ENCODE assay signal across 9 mouse cellular contexts in the genomic region with DNA sequence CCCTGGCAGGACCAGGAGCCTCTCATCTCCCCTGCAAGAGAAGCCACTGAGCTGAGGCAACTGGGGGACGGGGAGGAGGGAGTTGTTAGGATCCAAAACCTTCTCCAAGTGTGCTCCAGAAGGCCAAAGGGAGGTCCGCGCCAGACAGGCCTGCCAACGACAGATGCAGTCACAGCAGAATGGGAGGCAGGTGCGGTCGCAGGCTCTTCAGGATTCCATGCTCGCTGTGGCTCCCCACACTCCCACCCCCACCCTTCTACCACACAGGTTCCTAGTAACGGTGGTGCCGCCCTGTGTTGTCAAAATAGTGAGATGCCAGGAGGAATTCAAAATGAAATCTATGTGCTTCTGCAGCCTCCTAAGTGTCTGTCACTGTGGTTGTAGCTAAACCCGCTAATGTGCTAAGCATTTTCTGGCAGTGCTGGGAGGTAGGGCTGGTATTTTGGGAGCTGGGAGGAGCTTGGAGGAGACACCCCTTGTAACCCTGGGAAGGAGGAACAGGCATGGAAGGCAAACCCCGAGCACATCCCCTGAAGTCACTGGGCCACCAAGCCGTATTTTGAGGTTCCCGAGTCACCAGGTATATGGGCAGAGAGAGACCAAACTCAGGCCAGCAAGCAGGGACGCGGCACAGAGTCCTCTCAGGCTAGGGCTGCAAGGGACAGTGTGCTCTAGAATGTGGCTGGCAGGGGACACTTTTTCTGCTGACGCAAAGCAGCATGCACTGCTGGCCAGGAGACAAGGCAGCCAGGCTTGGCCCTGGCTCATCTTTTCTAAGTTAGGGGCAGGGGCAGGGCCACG.
DNase-seq lines count a peak whose midpoint lies in the region; ATAC-seq and TF ChIP-seq lines count a peak whose summit lies in the region.
"Had no signal": no experiment of that assay in that cellular context is flagged by ENCODE, and none has a peak within 500 bp of the region (broad histone marks: within the 10 kb centered on the region; RNA-seq: fewer than 3 reads in every experiment).

No protein-coding gene starts in this region.

- no peak for DNase-seq in embryonic facial prominence, embryonic 10.5 days (ENCODE audit: low spot score)
- peak; percentile 56 for DNase-seq in brain, embryonic 18.5 days (ENCODE audit: low read depth, low spot score)
- peak; percentile 78 for DNase-seq in gastrocnemius, adult 18-20 months (ENCODE audit: low spot score)
- DNase-seq in right cerebral cortex, adult 2 months (ENCODE audit: low spot score in 2 of 2) = peak; percentile 51 to 60
- DNase-seq in lung, adult 2 months = no peak
- no peak for DNase-seq in liver, postnatal 0 days

- WGBS in embryonic facial prominence, embryonic 13.5 days = 58% methylated on average over 17 of the region's 17 CpGs
- 55% methylated on average over 17 of the region's 17 CpGs for WGBS in embryonic facial prominence, embryonic 10.5 days
- 53% methylated on average over 17 of the region's 17 CpGs for WGBS in hindbrain, embryonic 16.5 days
- 51% methylated on average over 17 of the region's 17 CpGs for WGBS in lung, adult 2 months
- 67% methylated on average over 17 of the region's 17 CpGs for WGBS in liver, postnatal 0 days (ENCODE audit: insufficient replicate concordance)

- TF ChIP-seq EP300 in liver, postnatal 0 days (IDR thresholded peaks at IDR 0.05; ENCODE audit: low read depth) = no peak

- H3K9ac ChIP-seq in embryonic facial prominence, embryonic 13.5 days = no peak overlapping the region
- H3K9ac ChIP-seq in hindbrain, embryonic 16.5 days (ENCODE audit: low read depth, low read length) = 0 out of 2 replicates have a peak overlapping the region, but pooled peaks have one; percentile 25
- H3K9ac ChIP-seq in liver, postnatal 0 days (replicated peaks) = no peak overlapping the region
- H3K9ac ChIP-seq: limb, embryonic 12.5 days had no signal

- H3K27ac ChIP-seq in embryonic facial prominence, embryonic 13.5 days = no peak overlapping the region
- no peak overlapping the region for H3K27ac ChIP-seq in embryonic facial prominence, embryonic 10.5 days (replicated peaks)
- H3K27ac ChIP-seq in hindbrain, embryonic 16.5 days (ENCODE audit: low read depth, low read length) = peak overlapping the region; percentile 26
- no peak overlapping the region for H3K27ac ChIP-seq in liver, postnatal 0 days (ENCODE audit: low read depth)
- H3K27ac ChIP-seq: limb, embryonic 12.5 days had no signal

- H3K4me3 ChIP-seq in embryonic facial prominence, embryonic 13.5 days = no peak overlapping the region
- no peak overlapping the region for H3K4me3 ChIP-seq in embryonic facial prominence, embryonic 10.5 days
- no peak overlapping the region for H3K4me3 ChIP-seq in hindbrain, embryonic 16.5 days (ENCODE audit: low read length)
- no peak overlapping the region for H3K4me3 ChIP-seq in lung, adult 2 months (replicated peaks; ENCODE audit: extremely low read depth, low read depth, low read length)
- H3K4me3 ChIP-seq in liver, postnatal 0 days (ENCODE audit: low read depth, low read length) = no peak overlapping the region
- H3K4me3 ChIP-seq: limb, embryonic 12.5 days had no signal

- H3K9me3 ChIP-seq in embryonic facial prominence, embryonic 13.5 days = peaks cover 4% of the 10 kb centered on the region; the same call in 1 of the 2 replicates
- H3K9me3 ChIP-seq in embryonic facial prominence, embryonic 10.5 days = no peaks in the 10 kb centered on the region
- no peaks in the 10 kb centered on the region for H3K9me3 ChIP-seq in hindbrain, embryonic 16.5 days (ENCODE audit: control insufficient read depth, low read length)
- H3K9me3 ChIP-seq in liver, postnatal 0 days (ENCODE audit: low read length) = no peaks in the 10 kb centered on the region
- H3K9me3 ChIP-seq: limb, embryonic 12.5 days had no signal

- H3K27me3 ChIP-seq in embryonic facial prominence, embryonic 13.5 days = no peaks in the 10 kb centered on the region
- no peaks in the 10 kb centered on the region; the same call in 1 of the 2 replicates for H3K27me3 ChIP-seq in embryonic facial prominence, embryonic 10.5 days (replicated peaks; ENCODE audit: low read depth, poor library complexity, severe bottlenecking)
- H3K27me3 ChIP-seq in hindbrain, embryonic 16.5 days (replicated peaks; ENCODE audit: control insufficient read depth, insufficient read depth, low read length) = no peaks in the 10 kb centered on the region
- H3K27me3 ChIP-seq in liver, postnatal 0 days (ENCODE audit: insufficient read depth, low read length) = no peaks in the 10 kb centered on the region

- TF ChIP-seq POLR2A in lung, adult 2 months (IDR thresholded peaks at IDR 0.05; ENCODE audit: borderline replicate concordance, extremely low read depth, low read depth, low read length) = no peak

- 0 out of 2 replicates have a peak, but pooled peaks have one; percentile 26 for ATAC-seq in embryonic facial prominence, embryonic 13.5 days (ENCODE audit: insufficient number of reproducible peaks, insufficient read depth, low FRiP score, low TSS enrichment, low read depth)
- ATAC-seq in hindbrain, embryonic 16.5 days = peak; percentile 68
- no peak for ATAC-seq in liver, postnatal 0 days

- TF ChIP-seq CTCF in lung, adult 2 months (IDR thresholded peaks at IDR 0.05; ENCODE audit: insufficient read depth, low read length) = no peak
- no peak for TF ChIP-seq CTCF in liver, postnatal 0 days (IDR thresholded peaks at IDR 0.05; ENCODE audit: low read depth)

- peaks cover 11% of the 10 kb centered on the region for H3K4me1 ChIP-seq in embryonic facial prominence, embryonic 13.5 days
- H3K4me1 ChIP-seq in embryonic facial prominence, embryonic 10.5 days = peaks cover 6% of the 10 kb centered on the region; the same call in 1 of the 2 replicates
- peaks cover 10% of the 10 kb centered on the region for H3K4me1 ChIP-seq in hindbrain, embryonic 16.5 days (ENCODE audit: control insufficient read depth, insufficient read depth, low read depth, low read length)
- no peaks in the 10 kb centered on the region for H3K4me1 ChIP-seq in lung, adult 2 months (ENCODE audit: control insufficient read depth, insufficient read depth, low read length)
- H3K4me1 ChIP-seq in liver, postnatal 0 days (ENCODE audit: insufficient read depth) = no peaks in the 10 kb centered on the region

- H3K36me3 ChIP-seq in embryonic facial prominence, embryonic 13.5 days = no peaks in the 10 kb centered on the region
- no peaks in the 10 kb centered on the region for H3K36me3 ChIP-seq in embryonic facial prominence, embryonic 10.5 days (replicated peaks)
- no peaks in the 10 kb centered on the region for H3K36me3 ChIP-seq in hindbrain, embryonic 16.5 days (ENCODE audit: control insufficient read depth, insufficient read depth, low read length)
- no peaks in the 10 kb centered on the region for H3K36me3 ChIP-seq in liver, postnatal 0 days (replicated peaks; ENCODE audit: insufficient read depth, low read length)
- H3K36me3 ChIP-seq: limb, embryonic 12.5 days had no signal

- H3K4me2 ChIP-seq in embryonic facial prominence, embryonic 13.5 days = peak overlapping the region; percentile 7; the same call in 1 of the 2 replicates
- peak overlapping the region; percentile 13; the same call in 1 of the 2 replicates for H3K4me2 ChIP-seq in hindbrain, embryonic 16.5 days (ENCODE audit: low read length)
- H3K4me2 ChIP-seq in liver, postnatal 0 days (ENCODE audit: low read depth, low read length) = no peak overlapping the region
- H3K4me2 ChIP-seq: limb, embryonic 12.5 days had no signal

Comparison
In these comparisons a context has a peak if more than half of its experiments do, and no peak if none do; other contexts are left out.
1. DNase-seq: peak in brain, embryonic 18.5 days (single experiment), gastrocnemius, adult 18-20 months (single experiment) and right cerebral cortex, adult 2 months (2 of 2); none in embryonic facial prominence, embryonic 10.5 days (single experiment), lung, adult 2 months (single experiment) and liver, postnatal 0 days (single experiment).